Mouse (Mus musculus): ENCODE results near the gene Tmod1.

DNA sequence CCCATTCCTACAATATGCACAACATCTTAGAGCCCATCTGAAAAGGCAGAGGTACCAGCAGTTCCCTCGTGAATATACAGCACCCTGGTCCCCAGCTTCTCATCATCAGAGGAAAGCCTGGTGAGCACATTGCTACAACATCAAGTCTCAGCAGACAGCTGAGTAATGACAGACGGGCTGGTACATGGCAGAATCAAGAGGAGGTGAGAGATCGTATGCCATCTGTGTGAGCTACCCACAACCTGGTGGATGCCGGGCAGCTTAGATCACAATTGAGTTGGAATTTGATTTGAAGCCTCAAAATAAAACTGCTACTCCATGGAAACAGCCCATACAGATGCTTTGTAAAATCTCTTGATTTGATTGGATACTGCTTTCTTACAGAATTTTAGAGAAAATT is 40.2 kb upstream of the Tmod1 start:
- TF ChIP-seq FLI1 (IDR thresholded peaks at IDR 0.05; ENCODE audit: low read length) = no peak
- TF ChIP-seq GATA1 (IDR thresholded peaks at IDR 0.05; ENCODE audit: borderline replicate concordance, low read length) = no peak
